Mouse (Mus musculus) embryonic facial prominence, embryonic 10.5 days (tissue): ENCODE measurements around the gene Fgfr2. TPM values are rescaled to one million over a fixed set of nuclear protein-coding genes. Genes with fewer than 3 reads are reported as not detected.

Source experiments
- DNase-seq: peaks from one replicate; pipeline ENCODE4 v3.0.0-alpha.2; 2017; ENCODE audit warnings: low spot score
- H3K27ac ChIP-seq: fragments of 300-500 bp; sonication (generic); replicated peaks from 2 replicates; pipeline ENCODE4 v1.5.1; 2016; ENCODE audit warnings: mild to moderate bottlenecking
- H3K27me3 ChIP-seq: fragments of 300-500 bp; sonication (generic); replicated peaks from 2 replicates; pipeline ENCODE4 v1.6.1; 2016; ENCODE audit warnings: low read depth, mild to moderate bottlenecking; ENCODE audit not compliant: poor library complexity, severe bottlenecking
- H3K36me3 ChIP-seq: fragments of 300-500 bp; sonication (generic); replicated peaks from 2 replicates; pipeline ENCODE4 v1.6.1; 2016; ENCODE audit warnings: mild to moderate bottlenecking, moderate library complexity
- H3K4me1 ChIP-seq: fragments of 300-500 bp; sonication (generic); 2 replicates; pipeline ENCODE4 v1.6.1; 2016
- H3K4me3 ChIP-seq: fragments of 300-500 bp; sonication (generic); 2 replicates; pipeline ENCODE4 v1.5.1; 2016; ENCODE audit warnings: mild to moderate bottlenecking, moderate library complexity
- H3K9me3 ChIP-seq: fragments of 300-500 bp; sonication (generic); 2 replicates; pipeline ENCODE4 v1.6.1; 2016; ENCODE audit warnings: mild to moderate bottlenecking
- WGBS: fragments of 180-500 bp; shearing (Covaris S2); methylation state at CpG from one replicate; pipeline ENCODE4 v1.1.7; 2016; 5-methylcytosine and 5-hydroxymethylcytosine counted together
- polyA plus RNA-seq: library from polyadenylated mRNA; unstranded; fragments of >200 nt; fragmentation: Nextera tagmentation; extraction: Ambion mirVana; gene quantifications from 2 replicates; pipeline ENCODE4 v1.2.1, GENCODE M21; 2016

Gene Fgfr2
- polyA plus RNA-seq, 1 experiment from 2014 or later: 74.3 TPM

DNA sequence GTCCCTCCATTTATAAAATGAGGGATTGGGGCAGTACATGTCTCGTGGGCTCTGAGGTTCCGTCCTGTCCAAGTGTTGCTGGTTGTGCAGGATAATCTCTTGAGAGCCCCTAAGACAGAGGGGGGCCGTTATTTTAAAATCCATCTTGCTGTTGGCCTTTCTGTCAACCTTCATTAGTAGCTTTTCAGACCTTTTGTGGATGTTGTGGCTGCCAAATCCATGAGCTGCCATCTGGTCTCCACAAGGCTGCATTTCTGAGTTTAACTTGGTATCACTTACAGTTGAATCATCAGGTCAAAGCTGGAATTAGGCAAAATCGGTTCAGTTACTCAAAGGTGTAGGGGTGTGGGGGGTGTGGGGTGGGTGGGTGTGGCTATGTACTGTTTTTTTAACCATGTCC, 2569.8 kb downstream of the Fgfr2 start:
- Histone ChIP-seq H3K36me3 (no peaks in the 10 kb centered on the region), H3K9me3 (no peaks in the 10 kb centered on the region), H3K4me1 (peaks cover 14% of the 10 kb centered on the region), H3K27me3 (peaks cover under 1% of the 10 kb centered on the region; the same call in 1 of the 2 replicates), H3K4me3 (no peak overlapping the region), H3K27ac (no peak overlapping the region)
- no peak for DNase-seq
- 66% methylated on average over 4 of the region's 4 CpGs for WGBS

GRCm38 (mm10) chr7:130552780-130553179, 2570.4 kb downstream of the Fgfr2 start:
- H3K27me3 ChIP-seq: no peaks in the 10 kb centered on the region; the same call in 1 of the 2 replicates
- no peak overlapping the region for H3K27ac ChIP-seq
- no peaks in the 10 kb centered on the region for H3K36me3 ChIP-seq
- no peaks in the 10 kb centered on the region for H3K9me3 ChIP-seq
- DNase-seq: no peak
- H3K4me1 ChIP-seq: peaks cover 14% of the 10 kb centered on the region
- WGBS: 61% methylated on average over 5 of the region's 5 CpGs
- no peak overlapping the region for H3K4me3 ChIP-seq

DNA sequence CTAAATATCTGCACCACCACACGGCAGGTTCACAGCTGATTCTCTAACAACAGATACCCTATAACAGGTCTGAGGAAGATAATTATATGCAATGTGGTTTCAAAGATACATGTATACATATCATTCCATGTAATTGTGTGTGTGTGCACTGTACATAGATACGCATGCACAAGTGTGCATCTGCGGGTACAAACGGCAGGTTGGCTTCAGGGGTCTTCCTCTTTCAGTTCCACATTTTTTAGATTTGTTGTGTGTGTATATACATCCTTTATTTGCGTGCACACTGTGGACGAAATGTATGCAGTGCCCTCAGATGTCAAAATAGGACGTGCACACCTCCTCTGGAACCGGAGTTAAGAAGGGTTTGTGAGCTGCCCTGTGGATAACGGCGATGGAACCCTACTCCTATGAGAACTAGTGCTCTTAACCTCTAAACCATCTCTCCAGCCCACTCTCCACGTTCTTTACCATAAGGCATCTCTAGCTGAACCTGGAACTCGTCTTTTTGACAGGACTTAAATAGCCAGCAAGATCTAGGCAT, 2575.4 kb downstream of the Fgfr2 start:
- WGBS: 86% methylated on average over 12 of the region's 12 CpGs
- H3K27me3 ChIP-seq: no peaks in the 10 kb centered on the region
- H3K4me3 ChIP-seq: peak overlapping the region; percentile 91
- H3K36me3 ChIP-seq: peaks cover 30% of the 10 kb centered on the region
- no peak for DNase-seq
- H3K27ac ChIP-seq: peak overlapping the region; percentile 99; the same call in 1 of the 2 replicates
- H3K9me3 ChIP-seq: no peaks in the 10 kb centered on the region
- peaks cover 15% of the 10 kb centered on the region for H3K4me1 ChIP-seq

DNA sequence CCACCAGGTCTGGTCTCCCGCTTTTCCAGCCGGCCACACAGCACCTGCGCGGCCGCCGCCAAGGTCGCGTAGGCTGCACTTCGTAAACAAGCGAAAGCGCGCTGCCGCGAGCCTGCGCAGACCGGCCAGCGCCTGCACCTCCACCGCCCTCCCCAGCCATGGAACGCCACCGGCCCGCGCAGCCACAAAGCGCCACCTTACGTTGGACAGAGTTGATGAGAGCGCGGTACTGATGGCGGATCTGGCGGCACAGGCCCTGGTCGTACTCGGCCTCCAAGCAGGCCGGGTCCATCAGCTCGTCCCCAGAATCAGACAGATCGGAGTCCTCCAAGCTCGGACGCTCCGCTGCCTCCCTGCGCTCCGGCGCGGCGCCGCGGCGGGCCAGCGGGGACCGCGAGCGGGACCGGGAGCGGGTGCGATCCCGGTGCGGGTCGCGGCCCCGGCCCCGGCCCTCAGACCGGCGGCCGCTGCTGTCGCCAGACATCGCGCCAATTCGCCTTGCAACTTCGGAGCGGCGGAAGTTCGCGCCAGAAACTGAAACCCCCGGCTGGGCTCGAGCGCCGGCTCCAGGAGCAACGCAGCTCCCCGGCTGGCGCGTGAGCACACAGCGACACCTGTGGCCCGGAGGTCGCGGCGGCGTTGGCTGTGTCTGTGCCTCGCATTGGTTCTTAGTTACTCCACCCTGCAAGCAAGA, 2576.2 kb downstream of the Fgfr2 start:
- Histone ChIP-seq H3K27ac (peak overlapping the region; percentile 99), H3K36me3 (peaks cover 38% of the 10 kb centered on the region), H3K4me1 (peaks cover 12% of the 10 kb centered on the region), H3K9me3 (no peaks in the 10 kb centered on the region), H3K27me3 (no peaks in the 10 kb centered on the region), H3K4me3 (peak overlapping the region; percentile 91)
- peak; percentile 95 for DNase-seq
- under 1% methylated on average over 84 of the region's 84 CpGs for WGBS

GRCm38 (mm10) chr7:130546421-130546790, 2576.7 kb downstream of the Fgfr2 start:
- H3K27me3 ChIP-seq: no peaks in the 10 kb centered on the region
- peaks cover 43% of the 10 kb centered on the region for H3K36me3 ChIP-seq
- H3K4me3 ChIP-seq: peak overlapping the region; percentile 91
- 6% methylated on average over 7 of the region's 7 CpGs for WGBS
- H3K27ac ChIP-seq: peak overlapping the region; percentile 99
- H3K9me3 ChIP-seq: no peaks in the 10 kb centered on the region
- peaks cover 12% of the 10 kb centered on the region for H3K4me1 ChIP-seq
- no peak for DNase-seq

- Histone ChIP-seq H3K36me3 (peaks cover 48% of the 10 kb centered on the region), H3K4me3 (peak overlapping the region; percentile 91), H3K9me3 (no peaks in the 10 kb centered on the region), H3K27ac (peak overlapping the region; percentile 99), H3K27me3 (no peaks in the 10 kb centered on the region), H3K4me1 (peaks cover 12% of the 10 kb centered on the region)
- DNase-seq: no peak
- 58% methylated on average over 3 of the region's 3 CpGs for WGBS
These were observed 2577.3 kb downstream of the Fgfr2 start for GRCm38 (mm10) chr7:130545893-130546292.

DNA sequence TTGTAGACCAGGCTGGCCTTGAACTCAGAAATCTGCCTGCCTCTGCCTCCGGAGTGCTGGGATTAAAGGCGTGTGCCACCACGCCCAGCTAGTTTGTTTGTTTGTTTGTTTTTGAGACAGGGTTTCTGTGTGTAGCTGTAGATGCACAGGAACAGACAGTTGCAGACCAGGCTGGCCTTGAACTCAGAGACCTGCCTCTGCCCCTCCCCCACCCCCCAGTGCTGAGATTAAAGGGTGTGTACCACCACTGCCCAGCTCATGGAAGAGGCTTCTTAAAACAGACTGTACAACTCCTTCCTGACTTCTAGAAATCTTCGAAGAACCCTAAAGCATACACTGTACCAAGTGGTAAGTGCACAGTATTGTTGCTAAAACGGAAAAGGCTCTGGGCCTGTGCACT, 2577.7 kb downstream of the Fgfr2 start:
- no peak for DNase-seq
- Histone ChIP-seq H3K4me3 (peak overlapping the region; percentile 91), H3K4me1 (peaks cover 12% of the 10 kb centered on the region), H3K9me3 (no peaks in the 10 kb centered on the region), H3K27me3 (no peaks in the 10 kb centered on the region), H3K27ac (no peak overlapping the region), H3K36me3 (peaks cover 52% of the 10 kb centered on the region)
- WGBS: 91% methylated on average over 5 of the region's 5 CpGs

GRCm38 (mm10) chr7:130543181-130543580, 2580.0 kb downstream of the Fgfr2 start:
- WGBS: 96% methylated on average over 4 of the region's 4 CpGs
- no peaks in the 10 kb centered on the region for H3K9me3 ChIP-seq
- no peak for DNase-seq
- H3K27me3 ChIP-seq: no peaks in the 10 kb centered on the region
- H3K36me3 ChIP-seq: peaks cover 74% of the 10 kb centered on the region
- H3K4me1 ChIP-seq: peaks cover 12% of the 10 kb centered on the region
- H3K27ac ChIP-seq: no peak overlapping the region
- no peak overlapping the region for H3K4me3 ChIP-seq

DNA sequence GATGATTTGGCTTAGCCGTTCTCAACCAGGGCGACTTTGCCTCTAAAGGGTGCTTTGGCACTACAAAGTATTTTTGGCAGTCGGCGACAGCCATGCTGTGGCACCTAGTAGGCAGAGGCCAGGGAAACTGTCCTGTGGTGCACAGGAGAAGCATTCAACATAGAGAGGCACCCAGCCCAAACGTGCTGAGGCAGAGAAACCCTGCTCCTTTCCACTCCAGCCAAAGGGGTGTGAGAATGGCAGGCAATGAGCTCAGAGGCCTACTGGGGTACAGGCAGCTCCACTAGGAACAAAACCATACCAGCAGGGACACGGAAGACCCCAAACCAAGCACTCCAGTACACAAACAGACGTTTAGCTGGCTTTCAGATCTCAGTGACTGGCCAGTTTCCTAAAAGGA, 2583.0 kb downstream of the Fgfr2 start:
- H3K4me1 ChIP-seq: no peaks in the 10 kb centered on the region
- H3K9me3 ChIP-seq: no peaks in the 10 kb centered on the region
- no peaks in the 10 kb centered on the region for H3K27me3 ChIP-seq
- peaks cover 99% of the 10 kb centered on the region for H3K36me3 ChIP-seq
- no peak for DNase-seq
- H3K4me3 ChIP-seq: no peak overlapping the region
- 91% methylated on average over 7 of the region's 7 CpGs for WGBS
- H3K27ac ChIP-seq: no peak overlapping the region

GRCm38 (mm10) chr7:130537068-130537467, 2586.1 kb downstream of the Fgfr2 start:
- Histone ChIP-seq H3K9me3 (no peaks in the 10 kb centered on the region), H3K27ac (no peak overlapping the region), H3K27me3 (no peaks in the 10 kb centered on the region), H3K4me1 (no peaks in the 10 kb centered on the region), H3K36me3 (peaks cover 97% of the 10 kb centered on the region), H3K4me3 (no peak overlapping the region)
- no peak for DNase-seq
- WGBS: 92% methylated on average over 4 of the region's 4 CpGs

DNA sequence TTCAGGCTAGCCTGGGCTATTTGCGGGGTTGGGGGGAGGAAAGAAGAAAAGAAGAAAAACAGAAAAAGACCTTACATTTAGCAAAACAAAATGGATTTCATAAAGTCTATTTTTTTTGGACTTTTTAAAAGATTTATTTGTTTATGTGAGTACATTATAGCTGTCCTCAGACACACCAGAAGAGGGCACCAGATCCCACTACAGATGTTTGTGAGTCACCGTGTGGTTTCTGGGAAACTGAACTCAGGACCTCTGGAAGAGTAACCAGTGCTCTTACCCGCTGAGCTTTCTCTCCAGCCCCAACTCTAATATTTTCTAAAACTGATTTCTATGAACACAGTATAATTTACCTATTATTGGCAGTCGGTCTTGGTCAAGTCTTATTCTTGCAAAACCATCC, 2588.0 kb downstream of the Fgfr2 start:
- Histone ChIP-seq H3K4me1 (no peaks in the 10 kb centered on the region), H3K27me3 (no peaks in the 10 kb centered on the region), H3K36me3 (peaks cover 99% of the 10 kb centered on the region), H3K4me3 (no peak overlapping the region), H3K27ac (no peak overlapping the region), H3K9me3 (no peaks in the 10 kb centered on the region)
- DNase-seq: no peak
- 91% methylated on average over 4 of the region's 4 CpGs for WGBS

DNA sequence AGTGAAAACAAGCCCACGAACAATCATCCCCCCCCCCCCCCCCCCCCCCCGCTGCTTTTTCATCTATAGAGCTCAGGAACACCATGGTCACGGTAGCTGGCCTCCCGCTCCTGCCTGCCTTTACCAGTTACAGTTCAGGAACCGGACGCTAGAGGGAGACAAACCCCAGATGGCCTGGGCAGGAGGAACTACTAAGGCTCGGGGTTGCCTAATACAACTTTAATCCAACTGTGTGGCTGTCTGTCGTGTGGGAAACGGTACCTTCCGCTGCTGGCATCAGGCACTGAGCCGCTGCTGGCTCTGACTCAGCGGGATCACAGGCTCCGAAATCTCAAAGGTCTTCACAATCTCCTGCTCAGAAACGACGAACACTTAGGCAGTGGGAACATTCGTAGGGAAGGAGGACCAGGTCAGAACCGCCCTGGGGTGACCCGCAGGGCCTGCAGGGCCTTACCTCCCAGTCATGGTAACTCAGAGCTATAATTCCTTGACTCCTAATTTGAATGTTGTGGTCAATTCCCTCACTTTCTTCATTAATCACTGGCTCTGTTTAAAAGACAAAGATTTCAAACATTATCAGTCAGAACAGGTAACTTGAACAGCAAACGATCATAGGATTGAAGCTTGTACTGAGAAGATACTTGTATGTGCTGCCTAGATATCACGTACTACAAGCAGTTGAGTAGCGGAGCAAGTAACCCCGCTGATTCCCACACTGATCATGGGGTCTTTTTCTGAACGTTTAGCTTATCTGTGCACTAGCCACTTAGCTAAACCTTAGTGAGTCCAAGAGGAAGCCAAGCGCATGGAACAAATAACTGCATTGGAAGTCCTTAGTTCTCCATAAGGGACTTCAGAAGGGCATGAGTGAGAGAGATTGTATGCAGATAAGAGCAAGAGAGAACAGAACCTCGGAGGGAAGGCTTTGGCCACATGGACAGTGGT, 2589.6 kb downstream of the Fgfr2 start:
- Histone ChIP-seq H3K27me3 (no peaks in the 10 kb centered on the region), H3K4me1 (no peaks in the 10 kb centered on the region), H3K36me3 (peaks cover 98% of the 10 kb centered on the region), H3K27ac (no peak overlapping the region), H3K9me3 (no peaks in the 10 kb centered on the region), H3K4me3 (no peak overlapping the region)
- 54% methylated on average over 25 of the region's 25 CpGs for WGBS
- DNase-seq: peak; percentile 88
